Mouse (Mus musculus) 416B (cell line): ENCODE data around the gene Dap.

Experiments
- DNase-seq: peaks from one replicate; pipeline ENCODE4 v3.0.0; 2011; ENCODE audit warnings: low read depth

Gene Dap

GRCm38 (mm10) chr15:31264827-31265226, 40.7 kb downstream of the Dap start:
- peak; percentile 68 for DNase-seq

DNA sequence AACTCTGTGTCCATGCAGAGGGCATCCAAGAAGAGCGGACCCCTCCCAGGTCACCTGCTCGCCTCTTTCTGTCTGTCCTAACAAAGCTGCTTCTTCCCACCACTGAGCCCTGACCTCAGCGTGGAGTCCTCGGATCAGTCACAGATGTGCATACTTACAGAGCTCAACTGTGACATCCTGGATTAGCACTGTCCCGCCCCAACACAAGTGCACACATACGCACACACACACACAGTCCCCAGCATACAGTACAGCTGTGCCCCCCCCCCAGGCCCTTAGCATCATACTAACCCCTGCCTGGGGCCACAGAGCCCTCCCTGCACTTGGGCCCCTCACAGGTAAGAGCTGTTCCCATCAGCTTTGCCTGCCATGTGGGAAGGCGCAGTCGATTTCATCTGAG, 41.3 kb downstream of the Dap start:
- DNase-seq, result no peak

DNA sequence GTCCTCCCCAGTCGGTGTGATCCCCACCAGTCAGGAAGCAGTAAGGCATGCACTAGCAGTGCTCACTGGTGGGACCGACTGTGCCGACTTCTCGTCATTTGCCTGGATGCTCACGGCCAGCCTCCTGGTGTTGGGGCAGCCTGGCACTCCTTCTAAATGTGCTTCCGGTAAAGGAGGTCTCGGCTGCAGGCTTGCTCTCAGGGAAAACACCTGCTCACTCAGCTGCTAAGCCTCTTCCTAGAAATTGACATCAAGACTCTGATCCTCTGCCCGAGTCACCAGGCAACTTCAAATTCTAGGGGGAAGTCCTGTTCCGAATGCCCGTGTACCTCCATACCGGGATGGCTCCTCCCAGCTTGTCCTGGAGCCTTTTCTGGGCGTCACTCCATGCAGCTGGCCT, 41.7 kb downstream of the Dap start:
- no peak for DNase-seq

DNA sequence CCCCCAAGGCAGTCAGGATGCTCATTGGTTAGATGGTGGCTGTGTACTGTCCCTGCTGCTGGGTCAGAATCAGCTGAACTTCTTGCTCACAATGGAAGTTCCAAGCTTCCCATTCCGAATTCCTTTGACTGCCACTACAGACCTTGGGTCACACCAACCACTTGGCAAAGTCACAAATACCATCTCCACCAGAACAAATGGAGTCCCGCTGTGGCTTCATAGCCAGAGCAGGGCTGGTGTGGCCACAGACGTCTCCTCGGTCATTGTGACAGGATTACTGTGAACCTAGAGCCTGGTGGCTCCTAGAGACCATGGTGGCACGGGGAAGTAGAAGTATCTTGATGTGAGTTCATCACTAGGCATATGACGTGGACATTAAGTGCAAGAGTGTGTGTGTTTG, 44.0 kb downstream of the Dap start:
- no peak for DNase-seq

GRCm38 (mm10) chr15:31269558-31269957, 45.4 kb downstream of the Dap start:
- DNase-seq, result no peak

- DNase-seq, result no peak
Measured at GRCm38 (mm10) chr15:31272695-31273094, 48.6 kb downstream of the Dap start.

DNA sequence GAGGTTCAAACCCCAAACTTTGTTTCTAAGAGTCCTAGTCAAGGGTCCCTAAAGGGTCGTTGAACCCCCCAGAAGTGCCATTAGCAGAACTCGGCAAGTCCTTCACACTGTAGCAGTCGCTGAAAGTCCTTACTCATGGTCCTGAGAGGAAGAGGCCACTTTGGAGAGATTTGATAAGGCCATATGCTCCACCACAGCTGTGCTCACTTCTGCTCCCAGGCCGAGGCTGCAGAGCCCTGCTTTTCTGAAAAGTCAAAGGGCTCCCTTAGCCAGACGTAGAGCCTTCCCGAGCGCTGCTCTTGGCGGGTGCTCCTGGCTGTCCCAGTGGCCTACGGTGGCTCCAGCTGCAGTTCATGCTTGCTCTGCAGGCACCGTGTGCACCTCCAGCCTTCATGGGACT, 49.4 kb downstream of the Dap start:
- no peak for DNase-seq

DNA sequence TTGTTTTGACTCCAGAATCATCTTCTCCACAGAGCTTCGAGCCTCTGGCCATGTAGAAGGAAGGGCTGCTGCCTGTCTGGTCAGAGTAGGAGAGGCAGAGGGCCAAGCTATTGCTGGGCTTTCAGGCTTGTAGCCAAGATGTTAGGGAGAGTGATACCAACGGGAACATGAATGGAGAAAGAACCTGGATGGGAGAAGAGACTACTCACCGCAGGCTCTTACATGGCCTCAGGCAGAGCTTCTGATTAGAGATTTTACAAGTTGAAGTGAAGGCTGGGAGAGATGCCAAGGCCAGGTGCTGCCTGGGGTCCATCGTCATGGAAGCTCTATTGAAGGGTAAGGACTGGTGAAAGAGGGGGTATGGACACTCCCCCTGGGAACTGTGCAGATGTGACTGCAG, 54.0 kb downstream of the Dap start:
- DNase-seq, result no peak

- DNase-seq, result no peak
Measured at GRCm38 (mm10) chr15:31279120-31279519, 55.0 kb downstream of the Dap start.

DNA sequence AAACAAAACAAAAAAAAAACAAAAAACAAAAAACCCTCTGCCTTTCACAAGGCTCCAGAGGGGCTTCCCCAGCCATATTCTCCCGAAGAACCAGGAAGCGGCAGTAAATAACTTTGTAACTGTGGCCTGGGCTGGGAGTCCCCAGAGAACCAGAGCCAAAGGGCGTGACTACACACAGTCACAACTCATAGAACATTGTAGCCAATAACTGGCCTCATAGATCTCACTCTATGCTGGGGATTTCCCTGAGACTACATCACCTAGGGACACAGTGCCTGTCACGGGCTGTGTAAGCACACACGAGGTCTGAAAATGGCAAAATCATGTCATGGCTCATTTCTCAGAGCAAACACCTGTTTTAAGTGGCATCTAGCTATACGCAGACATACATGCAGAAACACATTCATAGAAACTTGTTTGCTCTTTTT, 55.5 kb downstream of the Dap start:
- no peak for DNase-seq

DNA sequence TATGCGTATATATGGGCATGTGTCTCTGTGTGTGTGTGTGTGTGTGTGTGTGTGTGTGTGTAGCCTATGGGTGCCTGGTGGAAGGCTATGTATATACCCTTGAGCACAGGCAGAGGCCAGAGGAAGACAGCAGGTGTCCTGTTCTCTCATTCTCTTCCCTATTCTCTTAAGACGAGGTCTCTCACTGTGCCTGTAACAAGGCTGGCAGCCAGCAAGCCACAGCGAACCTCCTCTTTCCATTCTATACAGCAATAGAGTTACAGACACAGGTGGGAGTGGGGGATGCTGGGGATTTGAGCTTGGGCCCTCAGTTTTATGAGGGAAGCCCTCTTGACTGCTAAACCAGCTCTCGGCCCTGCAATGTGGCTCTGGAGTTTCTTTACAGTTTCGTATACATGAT, 55.9 kb downstream of the Dap start:
- DNase-seq, result no peak

- DNase-seq, result no peak
Measured at GRCm38 (mm10) chr15:31280683-31281082, 56.6 kb downstream of the Dap start.

GRCm38 (mm10) chr15:31281830-31282229, 57.7 kb downstream of the Dap start:
- DNase-seq, result no peak

DNA sequence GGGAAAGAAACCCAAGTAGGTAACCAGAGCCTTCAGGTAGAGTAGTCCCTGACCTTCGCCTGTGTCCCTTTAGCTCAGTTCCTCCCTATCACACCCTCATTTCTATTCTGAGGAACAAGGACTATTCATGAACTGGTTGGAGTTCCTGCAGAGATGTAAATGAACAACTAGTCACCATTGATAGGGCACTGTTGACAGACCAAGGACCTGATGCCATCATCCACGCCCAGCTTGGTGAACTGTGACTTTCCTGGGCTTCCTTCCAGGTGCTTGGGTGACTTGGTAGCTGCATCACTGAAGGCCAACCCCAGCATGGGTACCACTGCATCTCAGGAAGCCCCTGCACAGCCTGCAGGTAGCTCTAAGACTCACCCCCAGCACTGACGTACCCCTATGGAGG, 58.2 kb downstream of the Dap start:
- DNase-seq, result no peak

DNA sequence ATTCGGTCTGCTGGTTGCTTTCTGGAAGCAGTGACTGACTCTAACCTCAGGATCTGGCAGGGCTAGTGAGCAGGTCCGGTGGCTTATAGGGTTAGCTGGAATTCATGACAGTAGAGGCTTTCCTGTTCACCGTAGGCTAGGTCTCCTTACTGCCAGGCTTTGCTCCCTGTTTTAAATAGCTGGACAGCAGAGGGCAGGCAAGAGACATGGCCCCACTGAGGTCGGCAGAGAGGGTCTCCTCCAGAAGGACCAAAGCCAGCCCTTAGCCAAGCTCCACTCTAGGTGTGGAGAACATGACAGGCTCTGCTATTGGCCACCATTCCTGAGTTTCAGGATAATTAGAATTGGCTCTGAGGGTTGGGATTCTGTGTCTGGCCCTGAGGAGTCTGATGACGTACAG, 60.0 kb downstream of the Dap start:
- no peak for DNase-seq

- DNase-seq, result no peak
Measured at GRCm38 (mm10) chr15:31284922-31285631, 61.0 kb downstream of the Dap start.

GRCm38 (mm10) chr15:31285695-31286094, 61.6 kb downstream of the Dap start:
- DNase-seq, result no peak

GRCm38 (mm10) chr15:31292627-31293026, 68.5 kb downstream of the Dap start:
- no peak for DNase-seq

DNA sequence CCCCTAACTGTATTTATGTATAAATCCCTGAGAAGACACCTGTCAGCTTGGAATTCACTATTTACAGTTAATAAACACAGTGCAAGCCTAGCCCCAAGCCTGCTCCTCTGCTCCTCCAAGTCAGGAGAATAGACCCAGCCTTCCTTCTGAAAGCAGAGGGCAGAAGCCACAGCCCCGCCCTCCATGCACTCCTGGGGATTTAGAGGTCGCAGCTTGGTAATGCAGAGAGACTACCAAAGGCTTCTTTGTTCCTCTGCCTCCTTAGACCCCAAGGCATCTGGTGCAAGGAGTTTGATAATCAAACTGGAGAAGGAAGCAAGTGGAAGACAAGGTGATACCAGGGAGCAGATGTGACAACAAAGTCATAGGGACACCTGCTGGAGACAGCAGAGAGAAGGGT, 70.2 kb downstream of the Dap start:
- DNase-seq, result no peak

DNA sequence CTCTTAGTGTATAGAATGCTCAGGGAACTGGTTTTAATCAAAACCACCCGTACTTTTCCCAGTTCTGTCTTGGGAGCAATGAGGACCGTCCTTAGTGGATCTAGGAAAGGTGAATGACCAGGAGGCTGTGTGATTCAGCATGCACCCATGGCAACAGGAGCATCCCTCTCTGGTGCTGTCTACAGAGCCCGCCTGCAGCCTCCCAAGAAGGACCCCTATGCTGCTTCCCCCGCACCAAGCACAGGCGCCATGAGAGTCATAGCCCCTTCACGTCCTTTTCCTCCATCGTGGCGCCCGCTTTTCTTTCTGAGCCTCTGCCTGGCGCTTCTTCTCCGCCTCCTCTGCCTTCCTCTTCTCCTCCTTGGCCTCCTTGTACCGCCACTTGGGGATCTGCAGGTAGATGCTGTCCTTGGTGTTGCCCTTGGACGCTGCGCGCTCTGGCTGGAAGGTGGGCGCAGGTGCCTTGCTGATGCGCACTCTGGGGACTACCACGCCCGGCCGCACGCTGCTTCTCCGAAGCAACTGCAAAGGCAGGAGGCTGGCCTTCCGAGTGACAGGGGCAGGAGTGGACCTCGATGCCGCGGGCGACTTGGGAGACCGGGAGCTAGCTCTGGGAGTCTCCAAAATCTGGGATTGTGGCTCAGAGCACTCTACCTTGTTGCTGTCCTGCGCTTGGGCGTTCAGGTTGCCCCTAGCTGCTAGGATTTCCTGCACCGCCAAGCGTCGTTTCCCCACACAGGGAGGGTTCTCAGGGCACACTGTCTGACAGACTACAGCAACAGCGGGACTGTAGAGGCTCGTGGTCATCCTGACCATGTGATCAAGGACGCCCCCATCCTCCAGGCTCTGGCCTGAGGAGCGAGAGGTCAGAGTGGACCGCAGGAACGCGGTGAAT, 73.0 kb downstream of the Dap start:
- DNase-seq, result no peak

DNA sequence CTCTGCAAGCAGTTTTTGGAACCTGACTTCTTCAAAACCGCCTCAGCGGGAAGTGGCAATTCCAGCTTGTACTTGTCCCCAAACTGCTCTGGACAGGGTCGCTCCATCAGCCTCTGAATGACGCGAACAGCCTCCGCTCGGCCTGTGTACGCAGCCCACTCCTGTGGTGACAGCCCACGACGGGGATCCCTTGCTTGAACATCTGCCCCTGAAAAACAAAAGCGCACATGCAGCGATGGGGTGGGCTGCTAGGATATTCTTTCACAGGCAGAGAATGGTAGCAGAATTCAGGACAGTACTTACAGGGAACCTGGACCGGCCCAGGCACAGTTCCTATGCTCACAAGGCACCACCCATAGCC, 73.6 kb downstream of the Dap start:
- DNase-seq, result no peak

- no peak for DNase-seq
Measured at GRCm38 (mm10) chr15:31299258-31299917, 75.3 kb downstream of the Dap start.
